Mouse (Mus musculus) cerebellum, postnatal 4 days (tissue): ENCODE measurements around the gene Rac2.
A peak's percentile ranks its signal among the peaks of the same experiment; 100 is the strongest.

Experiments
- DNase-seq, 2 experiments: peaks; one replicate each; pipeline ENCODE4 v3.0.0; 2022; ENCODE audit warnings: low spot score in 2 of 2, mixed read lengths in 1 of 2

Rac2 gene

DNA sequence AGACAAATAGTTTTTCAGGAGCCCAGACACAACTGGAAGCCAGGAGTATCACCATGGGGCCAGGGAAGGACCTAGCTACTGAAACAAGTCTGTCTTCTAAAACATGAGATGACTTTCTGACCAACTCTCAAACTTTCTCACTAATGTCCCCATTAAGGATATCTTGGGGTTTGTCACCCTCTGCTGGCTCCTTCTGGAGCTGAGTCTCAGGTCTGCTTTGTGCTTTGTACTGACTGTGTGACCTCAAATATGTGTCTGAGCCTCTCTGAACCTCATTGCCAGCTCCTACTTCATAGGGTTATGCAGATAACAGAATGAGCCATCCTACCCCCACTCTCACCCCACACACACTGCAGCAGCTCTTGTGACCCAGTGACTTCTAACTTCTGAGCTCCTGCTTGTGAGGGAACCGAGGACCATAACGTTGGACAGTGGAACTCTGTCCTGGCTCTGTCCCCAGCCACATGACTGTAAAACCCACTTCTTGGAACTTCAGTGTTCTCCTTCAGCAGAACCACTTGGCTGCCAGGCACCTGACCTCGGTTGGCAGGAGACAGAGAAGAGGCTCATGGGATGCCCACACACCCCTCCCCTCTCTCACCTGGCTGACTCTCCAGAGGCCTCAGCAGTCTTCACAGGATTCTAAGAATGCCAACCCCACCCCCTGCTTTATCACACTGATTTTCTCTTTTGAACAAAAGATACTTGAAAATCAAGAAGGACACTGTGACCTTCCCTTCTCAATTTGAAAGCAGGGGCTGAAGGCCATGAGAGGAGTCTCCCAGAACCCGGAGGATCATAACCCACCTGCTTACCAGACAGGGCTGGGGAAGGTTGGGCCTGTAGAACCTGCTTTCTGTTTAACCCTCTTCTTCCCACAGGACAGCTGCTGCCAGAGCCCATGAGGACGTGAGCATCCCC lies 24.9 kb downstream of the Rac2 start:
- peak in 1 of 2 experiments; percentile 16 for DNase-seq

- no peak for DNase-seq
These were observed 26.5 kb downstream of the Rac2 start for GRCm38 (mm10) chr15:78546060-78546459.

GRCm38 (mm10) chr15:78544561-78545001 lies 28.0 kb downstream of the Rac2 start, which contains the start of gene Sstr3:
Sstr3 (minus strand) TSS chr15:78544685.
- peak in 1 of 2 experiments; percentile 26 for DNase-seq

GRCm38 (mm10) chr15:78544041-78544440 lies 28.5 kb downstream of the Rac2 start:
- no peak for DNase-seq

DNA sequence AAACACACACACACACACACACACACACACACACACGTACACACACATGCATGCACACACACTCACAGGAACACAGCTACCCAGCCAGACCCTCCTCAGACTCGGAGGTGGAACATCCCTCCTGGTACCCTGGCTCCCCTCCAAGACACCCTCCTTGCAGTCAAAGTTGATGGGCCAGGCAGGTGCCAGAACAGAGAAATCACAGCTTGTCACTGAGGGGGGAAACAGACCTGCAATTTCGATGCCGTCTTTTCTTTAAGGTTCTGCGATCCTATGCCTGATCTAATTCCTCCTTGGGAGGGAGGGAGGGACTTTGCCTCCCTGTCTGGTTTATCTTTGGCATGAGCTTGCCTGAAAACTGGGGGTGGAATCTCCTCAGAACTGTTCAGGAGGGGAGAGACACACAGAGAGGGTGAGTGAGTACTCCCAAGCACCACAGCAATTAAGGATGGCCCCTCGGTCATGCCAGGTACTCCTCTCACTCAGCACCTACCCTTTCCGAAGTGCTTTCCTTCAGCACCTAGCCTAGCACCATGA lies 29.7 kb downstream of the Rac2 start:
- no peak for DNase-seq

DNA sequence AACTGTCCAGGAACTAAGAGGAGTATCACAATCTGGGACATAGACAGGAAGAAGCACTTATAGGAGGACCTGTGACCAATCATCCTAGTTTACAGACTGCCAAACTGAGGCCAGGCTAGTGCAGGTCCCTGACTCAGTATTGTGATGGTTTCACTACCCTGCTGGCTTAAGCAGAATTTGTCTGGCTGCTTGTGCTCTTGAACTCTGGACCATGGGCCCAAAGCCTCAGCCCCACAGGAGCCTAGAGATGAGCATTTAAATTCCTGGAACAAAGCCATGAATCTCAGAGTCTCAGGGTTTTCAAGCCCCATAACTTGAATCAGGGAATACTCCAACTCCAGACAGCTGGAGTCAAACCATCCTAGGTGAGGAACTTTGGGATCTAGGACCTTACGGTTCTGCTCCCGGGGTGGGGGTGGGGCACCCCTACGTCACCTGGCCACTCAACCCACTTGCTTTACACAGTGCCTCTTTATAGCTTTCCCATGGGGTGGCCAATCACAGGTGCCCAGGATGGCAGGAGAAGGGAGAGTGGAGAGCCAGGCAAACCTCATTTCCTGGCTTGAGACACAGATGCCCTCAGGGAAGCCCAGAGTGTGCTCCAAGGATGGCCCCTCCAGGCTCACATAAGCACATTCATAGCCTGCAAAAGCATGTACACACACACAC lies 30.4 kb downstream of the Rac2 start:
- DNase-seq = no peak

DNA sequence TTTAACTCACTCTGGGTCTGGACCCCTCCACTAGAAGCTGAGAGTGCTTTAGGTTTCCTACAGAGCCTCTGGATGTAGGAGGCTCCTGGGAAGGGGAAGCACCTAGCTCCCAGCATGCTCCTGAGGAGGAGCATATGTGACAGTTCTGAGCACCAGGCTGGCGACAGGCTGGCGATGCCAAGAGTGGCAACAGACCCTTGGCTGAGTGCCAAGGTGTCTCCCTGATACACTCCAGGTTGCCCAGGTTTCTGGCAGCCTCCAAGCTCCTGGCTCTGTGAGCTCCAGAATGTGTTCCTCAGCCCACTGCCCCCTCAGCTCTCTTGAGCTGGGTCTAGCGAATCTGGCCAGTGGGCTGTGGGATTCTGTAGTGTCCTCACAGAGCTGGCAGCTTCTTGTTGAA lies 31.0 kb downstream of the Rac2 start:
- peak in 1 of 2 experiments; percentile 69 for DNase-seq

GRCm38 (mm10) chr15:78541036-78541435 lies 31.5 kb downstream of the Rac2 start:
- DNase-seq = no peak

DNA sequence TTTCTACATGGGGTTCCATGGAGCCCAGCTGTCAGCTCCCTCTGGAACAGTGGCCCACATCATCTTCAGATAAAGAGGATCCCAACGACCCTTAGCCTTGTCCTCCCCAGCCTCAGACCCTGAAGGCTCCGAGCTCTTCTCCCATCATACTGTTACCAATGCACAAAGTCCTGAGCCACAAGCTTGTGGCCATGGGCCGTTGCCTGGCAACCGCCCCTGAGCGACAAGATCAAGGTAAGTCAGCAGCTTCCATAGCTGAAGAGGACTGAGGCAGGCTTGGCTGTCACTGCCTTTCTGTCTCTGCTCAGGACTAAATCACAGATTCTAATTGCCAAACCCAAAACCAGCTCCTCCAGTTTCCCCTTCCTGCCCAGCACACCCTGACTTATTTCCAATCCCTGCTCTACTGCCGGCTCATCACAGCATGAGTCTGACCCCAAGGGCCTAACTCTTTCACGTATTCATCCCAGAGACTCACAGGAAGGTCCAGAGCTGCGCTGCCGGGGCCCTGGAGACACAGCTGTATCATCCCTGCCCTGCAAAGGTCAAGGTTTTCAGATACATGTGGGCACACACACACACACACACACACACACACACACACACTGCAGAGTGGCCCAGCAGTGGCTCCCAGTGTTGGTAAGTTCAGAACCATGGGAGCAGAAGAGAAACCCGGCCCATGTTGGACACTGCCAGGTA lies 36.7 kb downstream of the Rac2 start:
- no peak for DNase-seq

GRCm38 (mm10) chr15:78533346-78533835 lies 39.2 kb downstream of the Rac2 start:
- DNase-seq = no peak

GRCm38 (mm10) chr15:78532566-78533345 lies 39.8 kb downstream of the Rac2 start:
- DNase-seq = no peak

- peak; percentile 98 to 99 for DNase-seq
These were observed 40.6 kb downstream of the Rac2 start for GRCm38 (mm10) chr15:78531901-78532469.

DNA sequence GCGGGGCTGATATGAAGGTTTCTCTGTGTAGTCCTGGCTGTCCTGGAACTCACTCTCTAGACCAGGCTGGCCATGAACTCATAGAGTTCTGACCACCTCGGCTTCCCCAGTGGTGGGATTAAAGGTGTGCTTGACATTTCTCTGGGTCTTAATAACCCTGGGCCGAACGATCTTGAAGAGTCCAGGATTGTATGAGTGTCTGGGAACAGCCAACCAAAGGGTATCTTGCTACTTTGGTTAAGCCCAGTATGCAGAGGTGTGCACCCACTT lies 41.2 kb downstream of the Rac2 start:
- DNase-seq = no peak

DNA sequence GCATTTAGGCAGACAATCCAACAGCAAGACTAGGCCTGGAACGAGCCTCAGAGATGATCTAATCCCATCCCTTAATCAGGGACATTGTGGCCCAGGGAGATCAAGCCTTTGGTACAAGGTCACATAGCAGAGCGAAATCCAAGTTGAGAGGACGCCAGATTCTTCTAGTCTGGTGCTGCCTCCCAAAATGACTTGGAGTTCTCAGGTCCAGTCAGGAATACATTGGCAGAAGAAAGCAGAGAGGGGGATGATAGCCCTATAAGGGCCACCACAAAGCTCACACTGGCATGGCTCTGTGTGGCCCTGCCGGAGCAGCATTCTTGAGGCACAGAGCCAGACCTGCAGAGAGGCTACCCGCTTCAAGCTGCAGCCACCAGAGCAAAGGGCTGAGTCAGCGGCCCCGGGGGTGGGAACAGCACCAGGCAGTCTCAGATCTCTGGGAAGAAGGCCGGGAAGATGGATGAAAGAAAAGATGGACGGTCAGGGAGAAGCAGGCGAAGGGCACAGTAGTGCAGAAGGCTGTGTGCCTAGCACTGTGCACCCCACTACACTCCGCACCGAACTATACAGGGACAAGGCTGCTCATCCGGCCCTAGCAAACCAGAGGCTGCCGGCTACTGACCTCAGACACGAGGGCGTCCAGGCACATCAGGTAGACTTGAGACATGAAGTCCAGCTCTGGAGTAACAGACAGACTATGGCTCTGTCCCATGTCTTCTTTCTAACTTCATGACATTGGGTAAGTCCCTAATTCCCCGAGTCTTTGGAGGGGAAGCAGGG lies 41.7 kb downstream of the Rac2 start, which contains the start of gene C1qtnf6:
Gene C1qtnf6 (minus strand): TSS at position 746 of the 780 bp plus-strand sequence.
- no peak for DNase-seq

DNA sequence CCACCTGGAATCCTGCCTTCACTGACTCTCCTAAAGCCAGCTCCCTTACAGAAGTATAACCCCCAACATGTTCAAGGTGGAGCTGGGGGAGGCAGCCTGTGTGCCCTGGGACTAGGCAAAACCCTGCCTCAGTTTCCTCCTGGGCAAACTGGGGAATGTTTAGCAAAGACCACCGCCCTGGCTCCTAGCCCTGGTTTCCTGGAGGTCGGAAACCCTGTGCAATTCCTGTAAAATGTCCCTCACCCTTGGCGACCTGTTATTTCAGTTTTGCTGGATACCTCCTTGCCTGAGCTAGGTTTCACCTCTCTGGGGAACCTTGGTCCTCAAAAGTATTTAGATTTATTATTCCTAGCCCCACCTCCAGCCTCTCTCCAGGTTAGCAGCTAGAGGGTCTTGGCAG lies 42.4 kb downstream of the Rac2 start:
- no peak for DNase-seq

DNA sequence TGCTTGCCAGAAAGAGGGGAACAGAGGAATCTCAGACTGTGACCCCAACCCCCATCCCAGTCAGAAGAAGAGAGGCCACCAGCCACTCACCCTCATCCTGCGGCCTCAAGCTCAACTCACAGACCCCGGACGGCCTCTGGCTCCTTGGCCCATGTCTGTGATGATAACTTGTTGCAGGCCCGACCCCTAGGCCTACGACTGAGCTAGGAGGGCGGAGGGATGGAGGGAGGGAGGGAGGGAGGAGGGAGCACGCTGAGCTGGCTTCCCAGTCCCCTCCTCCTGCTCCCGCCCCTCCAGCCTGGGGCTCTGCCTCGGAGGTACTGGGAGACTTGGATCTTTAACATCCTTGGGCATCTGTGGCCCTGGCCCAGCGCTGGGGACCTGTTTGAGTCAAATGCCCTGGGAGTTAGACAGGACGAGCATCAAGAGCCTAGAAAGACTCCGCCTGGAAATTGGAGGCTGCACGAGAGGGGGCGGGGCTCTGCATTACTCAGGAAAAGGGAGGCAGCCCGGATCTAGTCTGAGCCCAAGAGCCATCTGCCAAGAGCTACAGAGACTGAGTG lies 43.1 kb downstream of the Rac2 start:
- peak; percentile 33 to 61 for DNase-seq

GRCm38 (mm10) chr15:78528726-78529411 lies 43.7 kb downstream of the Rac2 start:
- DNase-seq = no peak

DNA sequence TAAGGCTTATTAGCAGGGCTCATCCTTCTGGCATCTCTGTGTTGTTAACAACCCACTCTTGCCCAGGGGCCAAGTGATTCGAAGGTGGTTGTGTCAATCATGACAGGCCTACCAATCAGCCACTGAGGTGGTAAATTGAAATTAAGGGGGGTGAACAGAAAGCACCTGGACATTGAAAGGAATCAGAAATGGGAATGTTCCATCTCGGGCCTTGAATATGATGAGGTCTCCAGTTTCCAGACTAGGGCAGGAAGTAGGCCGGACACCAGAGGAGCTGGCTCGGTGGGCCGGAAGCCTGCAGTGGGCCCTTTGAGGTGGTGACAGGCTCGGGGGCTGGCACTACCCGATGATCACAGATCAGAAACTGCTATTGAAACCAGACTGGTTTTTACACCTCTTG lies 44.6 kb downstream of the Rac2 start:
- DNase-seq = peak in 1 of 2 experiments; percentile 63

GRCm38 (mm10) chr15:78524163-78524562 lies 48.4 kb downstream of the Rac2 start:
- no peak for DNase-seq
